In genomic region chr2:26484169-26484568, GRCm38 (mm10) we compare ENCODE assay signal across 10 mouse cellular contexts. TPM values are rescaled to one million over a fixed set of nuclear protein-coding genes. Genes with fewer than 3 reads are reported as not detected.
A peak's percentile ranks its signal among the peaks of the same experiment; 100 is the strongest.
DNase-seq lines count a peak whose midpoint lies in the region; ATAC-seq and TF ChIP-seq lines count a peak whose summit lies in the region.
"Had no signal": no experiment of that assay in that cellular context is flagged by ENCODE, and none has a peak within 500 bp of the region (broad histone marks: within the 10 kb centered on the region; RNA-seq: fewer than 3 reads in every experiment).

No protein-coding gene starts in this region.

- intact Hi-C loops in gastrocnemius, postnatal 36 days (cut with DNase I) = no loop called here

- H3K27me3 ChIP-seq in heart, postnatal 0 days (ENCODE audit: control insufficient read depth, insufficient read depth, low read length) = no peaks in the 10 kb centered on the region
- H3K27me3 ChIP-seq in heart, embryonic 12.5 days (replicated peaks) = 0 out of 2 replicates have a peak, but pooled peaks cover 6% of the 10 kb centered on the region
- H3K27me3 ChIP-seq in midbrain, embryonic 12.5 days = no peaks in the 10 kb centered on the region
- H3K27me3 ChIP-seq in midbrain, embryonic 11.5 days (ENCODE audit: control insufficient read depth, insufficient read depth, low read length) = no peaks in the 10 kb centered on the region
- H3K27me3 ChIP-seq in intestine, embryonic 16.5 days (replicated peaks; ENCODE audit: control insufficient read depth, insufficient read depth, low read length) = no peaks in the 10 kb centered on the region
- H3K27me3 ChIP-seq in stomach, embryonic 16.5 days (ENCODE audit: control insufficient read depth, insufficient read depth, low read length) = no peaks in the 10 kb centered on the region
- H3K27me3 ChIP-seq: embryonic facial prominence, embryonic 12.5 days had no signal

- 82% methylated on average over 10 of the region's 10 CpGs for WGBS in heart, postnatal 0 days
- WGBS in heart, embryonic 12.5 days = 90% methylated on average over 10 of the region's 10 CpGs
- WGBS in midbrain, embryonic 12.5 days = 92% methylated on average over 10 of the region's 10 CpGs
- WGBS in midbrain, embryonic 11.5 days = 91% methylated on average over 10 of the region's 10 CpGs
- 89% methylated on average over 10 of the region's 10 CpGs for WGBS in intestine, embryonic 16.5 days
- WGBS in stomach, embryonic 16.5 days = 88% methylated on average over 10 of the region's 10 CpGs

- no peak overlapping the region for H3K4me3 ChIP-seq in heart, postnatal 0 days (ENCODE audit: low read depth, low read length)
- no peak overlapping the region for H3K4me3 ChIP-seq in heart, embryonic 12.5 days
- H3K4me3 ChIP-seq in midbrain, embryonic 12.5 days = no peak overlapping the region
- no peak overlapping the region for H3K4me3 ChIP-seq in midbrain, embryonic 11.5 days (ENCODE audit: low read depth, low read length)
- no peak overlapping the region for H3K4me3 ChIP-seq in intestine, embryonic 16.5 days (ENCODE audit: low read length)
- no peak overlapping the region for H3K4me3 ChIP-seq in stomach, embryonic 16.5 days (replicated peaks; ENCODE audit: low read length)
- H3K4me3 ChIP-seq: embryonic facial prominence, embryonic 12.5 days had no signal

- no peak for TF ChIP-seq CTCF in heart, postnatal 0 days (IDR thresholded peaks at IDR 0.05; ENCODE audit: low read depth)

- H3K9me3 ChIP-seq in heart, postnatal 0 days (replicated peaks; ENCODE audit: control insufficient read depth, low read length) = no peaks in the 10 kb centered on the region
- H3K9me3 ChIP-seq in heart, embryonic 12.5 days (replicated peaks) = no peaks in the 10 kb centered on the region
- H3K9me3 ChIP-seq in midbrain, embryonic 12.5 days = no peaks in the 10 kb centered on the region
- H3K9me3 ChIP-seq in midbrain, embryonic 11.5 days (ENCODE audit: control insufficient read depth, low read length) = no peaks in the 10 kb centered on the region
- no peaks in the 10 kb centered on the region for H3K9me3 ChIP-seq in intestine, embryonic 16.5 days (ENCODE audit: control insufficient read depth, low read length)
- H3K9me3 ChIP-seq in stomach, embryonic 16.5 days (replicated peaks; ENCODE audit: control insufficient read depth, low read length) = no peaks in the 10 kb centered on the region
- H3K9me3 ChIP-seq: embryonic facial prominence, embryonic 12.5 days had no signal

- peaks cover 61% of the 10 kb centered on the region for H3K36me3 ChIP-seq in heart, postnatal 0 days (replicated peaks; ENCODE audit: control insufficient read depth, insufficient read depth, low read length)
- H3K36me3 ChIP-seq in heart, embryonic 12.5 days = peaks cover 46% of the 10 kb centered on the region
- peaks cover 60% of the 10 kb centered on the region for H3K36me3 ChIP-seq in midbrain, embryonic 12.5 days
- H3K36me3 ChIP-seq in midbrain, embryonic 11.5 days (ENCODE audit: control insufficient read depth, insufficient read depth, low read length) = peaks cover 42% of the 10 kb centered on the region
- peaks cover 11% of the 10 kb centered on the region; the same call in 1 of the 2 replicates for H3K36me3 ChIP-seq in intestine, embryonic 16.5 days (ENCODE audit: control insufficient read depth, insufficient read depth, low read length)
- peaks cover 19% of the 10 kb centered on the region for H3K36me3 ChIP-seq in stomach, embryonic 16.5 days (ENCODE audit: control insufficient read depth, insufficient read depth, low read length)

- peaks cover 29% of the 10 kb centered on the region; the same call in 1 of the 2 replicates for H3K4me1 ChIP-seq in heart, postnatal 0 days (ENCODE audit: control insufficient read depth, insufficient read depth)
- peaks cover 65% of the 10 kb centered on the region for H3K4me1 ChIP-seq in heart, embryonic 12.5 days (replicated peaks)
- peaks cover 78% of the 10 kb centered on the region for H3K4me1 ChIP-seq in midbrain, embryonic 12.5 days
- peaks cover 59% of the 10 kb centered on the region for H3K4me1 ChIP-seq in midbrain, embryonic 11.5 days (ENCODE audit: control insufficient read depth, insufficient read depth, low read length)
- peaks cover 76% of the 10 kb centered on the region for H3K4me1 ChIP-seq in intestine, embryonic 16.5 days (ENCODE audit: control insufficient read depth, insufficient read depth, low read length)
- peaks cover 71% of the 10 kb centered on the region for H3K4me1 ChIP-seq in stomach, embryonic 16.5 days (ENCODE audit: control insufficient read depth, insufficient read depth, low read length)

- TF ChIP-seq EP300 in heart, postnatal 0 days (IDR thresholded peaks at IDR 0.05; ENCODE audit: low read depth) = no peak

- peak overlapping the region; percentile 34 for H3K27ac ChIP-seq in heart, postnatal 0 days (ENCODE audit: low read depth)
- H3K27ac ChIP-seq in heart, embryonic 12.5 days (ENCODE audit: poor library complexity, severe bottlenecking) = no peak overlapping the region
- H3K27ac ChIP-seq in midbrain, embryonic 12.5 days (replicated peaks) = peak overlapping the region; percentile 98; the same call in 1 of the 2 replicates
- H3K27ac ChIP-seq in midbrain, embryonic 11.5 days (ENCODE audit: low read depth, low read length) = no peak overlapping the region
- 0 out of 2 replicates have a peak overlapping the region, but pooled peaks have one; percentile 84 for H3K27ac ChIP-seq in intestine, embryonic 16.5 days (ENCODE audit: low read length)
- peak overlapping the region; percentile 83; the same call in 1 of the 2 replicates for H3K27ac ChIP-seq in stomach, embryonic 16.5 days (ENCODE audit: low read length)
- H3K27ac ChIP-seq: embryonic facial prominence, embryonic 12.5 days had no signal

- no peak overlapping the region for H3K4me2 ChIP-seq in heart, postnatal 0 days (ENCODE audit: low read depth, low read length)
- no peak overlapping the region for H3K4me2 ChIP-seq in heart, embryonic 12.5 days
- H3K4me2 ChIP-seq in midbrain, embryonic 12.5 days (replicated peaks) = no peak overlapping the region
- H3K4me2 ChIP-seq in midbrain, embryonic 11.5 days = no peak overlapping the region
- no peak overlapping the region for H3K4me2 ChIP-seq in intestine, embryonic 16.5 days (ENCODE audit: low read depth, low read length)
- no peak overlapping the region for H3K4me2 ChIP-seq in stomach, embryonic 16.5 days (ENCODE audit: low read depth, low read length)
- H3K4me2 ChIP-seq: embryonic facial prominence, embryonic 12.5 days had no signal

- H3K9ac ChIP-seq in heart, postnatal 0 days (replicated peaks; ENCODE audit: low read depth, low read length) = no peak overlapping the region
- H3K9ac ChIP-seq in heart, embryonic 12.5 days = no peak overlapping the region
- no peak overlapping the region for H3K9ac ChIP-seq in midbrain, embryonic 12.5 days (replicated peaks)
- H3K9ac ChIP-seq in midbrain, embryonic 11.5 days (ENCODE audit: low read length) = no peak overlapping the region
- H3K9ac ChIP-seq in intestine, embryonic 16.5 days (ENCODE audit: low read depth, low read length) = no peak overlapping the region
- no peak overlapping the region for H3K9ac ChIP-seq in stomach, embryonic 16.5 days (ENCODE audit: low read length)
- H3K9ac ChIP-seq: embryonic facial prominence, embryonic 12.5 days had no signal

- no peak for ATAC-seq in heart, postnatal 0 days (ENCODE audit: insufficient read depth, low read depth)
- no peak for ATAC-seq in heart, embryonic 12.5 days (ENCODE audit: insufficient number of reproducible peaks, low FRiP score)
- ATAC-seq in midbrain, embryonic 12.5 days (ENCODE audit: low FRiP score, low read depth) = no peak
- ATAC-seq in midbrain, embryonic 11.5 days (ENCODE audit: low FRiP score) = no peak
- ATAC-seq in intestine, embryonic 16.5 days = no peak
- no peak for ATAC-seq in stomach, embryonic 16.5 days (ENCODE audit: insufficient read depth, low FRiP score)

- DNase-seq in heart, postnatal 0 days (ENCODE audit: low spot score) = no peak
- DNase-seq in midbrain, embryonic 11.5 days (ENCODE audit: low spot score, missing footprints) = no peak
- DNase-seq in adrenal gland, postnatal 25 days = no peak
- DNase-seq in gastrocnemius, postnatal 36 days = no peak
- DNase-seq: kidney, adult 18-20 months had no signal

RNA-seq across cellular contexts. Expression of gene Notch1, which starts 32.3 kb away (rescaled TPM):
- total RNA-seq in heart, postnatal 0 days (2014; rRNA removed; ENCODE audit: low replicate concordance) = 54.0 and 63.3 TPM in 2 replicates
- polyA plus RNA-seq in heart, postnatal 0 days (2015; fragmentation: Nextera tagmentation; extraction: Ambion mirVana) = 4.9 and 5.7 TPM in 2 replicates
- 20.4 TPM in 2 replicates for polyA plus RNA-seq in heart, embryonic 12.5 days (2016; fragmentation: Nextera tagmentation; extraction: Ambion mirVana)
- 53.5 and 56.2 TPM in 2 replicates for polyA plus RNA-seq in midbrain, embryonic 12.5 days (2016; fragmentation: Nextera tagmentation; extraction: Ambion mirVana)
- polyA plus RNA-seq in midbrain, embryonic 11.5 days (2014; fragmentation: Nextera tagmentation; extraction: Ambion mirVana) = 40.8 and 47.5 TPM in 2 replicates
- polyA plus RNA-seq in intestine, embryonic 16.5 days (2015; fragmentation: Nextera tagmentation; extraction: Ambion mirVana) = 7.4 and 8.4 TPM in 2 replicates
- polyA plus RNA-seq in stomach, embryonic 16.5 days (2015; fragmentation: Nextera tagmentation; extraction: Ambion mirVana) = 14.1 and 15.4 TPM in 2 replicates
- total RNA-seq in adrenal gland, postnatal 25 days (2021) = 17.7 and 24.8 TPM in 2 replicates
- 1 to 10 TPM; 7.7 to 8.0 TPM for total RNA-seq in gastrocnemius, postnatal 36 days (2021)

RNA-seq across cellular contexts. Expression of gene Sec16a, which starts 39.2 kb away (rescaled TPM):
- total RNA-seq in heart, postnatal 0 days (2014; rRNA removed; ENCODE audit: low replicate concordance) = 48.3 and 49.0 TPM in 2 replicates
- 7.1 and 7.5 TPM in 2 replicates for polyA plus RNA-seq in heart, postnatal 0 days (2015; fragmentation: Nextera tagmentation; extraction: Ambion mirVana)
- polyA plus RNA-seq in heart, embryonic 12.5 days (2016; fragmentation: Nextera tagmentation; extraction: Ambion mirVana) = 22.6 and 24.5 TPM in 2 replicates
- 29.3 and 33.3 TPM in 2 replicates for polyA plus RNA-seq in midbrain, embryonic 12.5 days (2016; fragmentation: Nextera tagmentation; extraction: Ambion mirVana)
- polyA plus RNA-seq in midbrain, embryonic 11.5 days (2014; fragmentation: Nextera tagmentation; extraction: Ambion mirVana) = 28.2 and 29.8 TPM in 2 replicates
- 19.1 and 20.4 TPM in 2 replicates for polyA plus RNA-seq in intestine, embryonic 16.5 days (2015; fragmentation: Nextera tagmentation; extraction: Ambion mirVana)
- polyA plus RNA-seq in stomach, embryonic 16.5 days (2015; fragmentation: Nextera tagmentation; extraction: Ambion mirVana) = 28.2 and 31.5 TPM in 2 replicates
- 62.7 and 63.4 TPM in 2 replicates for total RNA-seq in adrenal gland, postnatal 25 days (2021)
- total RNA-seq in gastrocnemius, postnatal 36 days (2021) = 10 to 100 TPM; 21.0 to 23.9 TPM

Comparison
In these comparisons a context has a peak if more than half of its experiments do, and no peak if none do; other contexts are left out.
1. H3K27ac ChIP-seq: peak in heart, postnatal 0 days (single experiment), midbrain, embryonic 12.5 days (single experiment), intestine, embryonic 16.5 days (single experiment) and stomach, embryonic 16.5 days (single experiment); none in heart, embryonic 12.5 days (single experiment) and midbrain, embryonic 11.5 days (single experiment).